Mouse (Mus musculus): ENCODE measurements around the gene Phc2.

Phc2 gene

DNA sequence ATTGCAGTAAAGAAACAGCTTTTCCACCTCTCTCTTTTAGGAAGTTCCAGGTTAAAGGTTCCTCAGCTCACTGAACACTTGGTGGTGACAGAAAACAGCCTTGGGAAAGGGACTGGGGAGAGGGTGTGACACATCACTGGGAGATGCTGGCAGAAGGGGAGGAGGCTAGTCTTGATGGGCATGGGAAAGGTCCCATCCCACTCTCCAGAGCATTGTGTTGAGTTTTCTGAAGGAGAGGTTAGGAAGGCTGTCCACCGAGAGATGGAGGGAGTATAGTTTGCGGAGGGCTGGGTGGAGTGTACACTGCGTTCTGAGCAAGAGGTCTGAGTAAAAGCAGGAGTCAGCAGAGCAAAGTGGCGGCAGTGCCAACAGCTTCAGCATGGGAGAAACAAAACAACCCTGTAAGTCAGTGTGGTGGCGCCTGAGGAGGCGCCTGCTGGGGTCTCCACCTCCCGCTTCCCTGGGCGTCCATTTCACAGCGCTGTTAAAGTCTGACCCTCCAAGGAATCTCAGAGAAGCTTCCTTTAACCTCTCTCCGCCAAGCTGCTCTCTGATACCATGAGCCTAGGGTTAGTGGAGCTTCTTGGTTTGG, 88.0 kb downstream of the Phc2 start:
- DNase-seq (ENCODE audit: low spot score): no peak

GRCm38 (mm10) chr4:128743031-128743626, 88.6 kb downstream of the Phc2 start:
- no peak for DNase-seq (ENCODE audit: low spot score)

- DNase-seq (ENCODE audit: low spot score): no peak
These were observed 90.7 kb downstream of the Phc2 start for GRCm38 (mm10) chr4:128745160-128745559.

GRCm38 (mm10) chr4:128747614-128748270, 93.2 kb downstream of the Phc2 start:
- DNase-seq (ENCODE audit: low spot score): no peak

GRCm38 (mm10) chr4:128748309-128748708, 93.8 kb downstream of the Phc2 start:
- DNase-seq (ENCODE audit: low spot score): no peak

DNA sequence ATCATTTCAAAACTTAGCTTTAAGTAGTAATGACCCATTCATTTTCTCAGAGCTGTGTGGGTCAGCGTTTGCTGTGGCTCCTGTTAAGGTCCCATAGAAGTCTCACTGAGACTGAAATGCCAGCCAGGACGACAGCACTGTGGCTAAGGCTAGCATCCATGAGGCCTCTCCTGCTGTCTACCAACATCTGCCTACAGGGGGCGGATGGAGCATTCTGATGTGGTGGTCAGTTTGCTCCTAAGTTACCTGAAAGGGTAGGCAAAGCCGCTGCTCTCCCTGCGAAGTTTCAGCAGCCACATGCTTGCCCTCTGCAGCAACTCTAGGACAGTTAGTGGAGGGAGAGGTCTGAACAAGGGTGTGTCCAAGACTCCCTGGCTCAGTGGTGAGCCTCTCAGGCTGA, 96.5 kb downstream of the Phc2 start:
- no peak for DNase-seq (ENCODE audit: low spot score)

DNA sequence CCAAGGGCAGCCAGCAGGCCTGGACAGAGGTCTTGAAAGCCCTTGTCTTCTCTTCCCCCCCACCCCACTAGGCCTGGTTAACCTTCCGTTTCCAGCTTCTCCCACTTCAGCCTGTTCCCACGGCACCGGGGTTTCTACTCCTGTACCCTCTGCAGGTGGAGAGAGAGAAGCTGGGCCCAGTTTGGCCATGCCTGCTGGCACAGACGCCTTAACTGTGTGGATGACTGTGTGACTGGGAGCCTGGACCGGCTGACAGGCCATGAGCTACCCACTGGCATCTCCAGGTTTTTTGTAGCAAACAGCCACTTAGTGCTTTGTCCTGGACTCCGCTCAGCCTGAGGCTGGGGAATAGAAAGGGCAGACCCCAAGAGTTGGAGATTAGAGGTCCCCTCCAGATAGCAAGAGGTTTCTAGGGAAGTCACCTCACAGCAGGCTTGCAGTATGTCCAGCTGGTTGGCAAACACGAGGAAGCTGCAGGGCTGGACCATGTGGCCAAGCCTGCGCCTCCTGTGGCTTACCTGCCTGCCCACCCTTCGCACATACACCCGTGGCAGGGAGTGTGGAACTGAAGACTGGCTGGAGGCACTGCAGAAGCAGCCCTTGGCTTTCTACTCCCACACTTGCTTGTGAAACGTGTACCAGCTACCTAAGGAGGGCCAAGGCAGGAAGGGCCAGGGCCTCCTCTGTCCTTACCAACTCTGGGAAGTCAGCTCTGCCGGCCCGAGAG, 97.7 kb downstream of the Phc2 start:
- no peak for DNase-seq (ENCODE audit: low spot score)

DNA sequence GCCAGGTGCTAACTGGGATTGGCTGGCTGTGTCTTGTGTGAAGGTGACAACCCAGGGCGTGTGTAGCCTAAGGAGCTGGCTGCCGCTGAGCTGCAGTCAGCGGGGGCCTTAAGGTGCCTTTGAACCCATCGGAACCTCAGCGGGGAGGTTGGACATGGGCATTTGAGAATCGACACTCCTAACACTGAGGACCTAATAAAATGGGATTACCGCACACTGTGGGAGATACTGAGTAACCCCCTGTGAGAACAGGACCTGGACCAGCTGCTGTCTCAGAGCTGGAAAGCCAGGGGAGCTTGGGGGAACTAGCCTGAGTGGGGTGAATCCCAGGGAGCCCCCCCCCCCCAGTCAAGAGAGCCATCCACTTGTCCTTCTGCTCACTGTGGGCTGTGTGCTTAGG, 99.1 kb downstream of the Phc2 start:
- peak; percentile 8 for DNase-seq (ENCODE audit: low spot score)

- DNase-seq (ENCODE audit: low spot score): no peak
These were observed 100.6 kb downstream of the Phc2 start, which contains the start of gene A3galt2 for GRCm38 (mm10) chr4:128755064-128755463. Gene A3galt2 (plus strand): TSS chr4:128755364.

GRCm38 (mm10) chr4:128755900-128756299, 101.4 kb downstream of the Phc2 start:
- no peak for DNase-seq (ENCODE audit: low spot score)

DNA sequence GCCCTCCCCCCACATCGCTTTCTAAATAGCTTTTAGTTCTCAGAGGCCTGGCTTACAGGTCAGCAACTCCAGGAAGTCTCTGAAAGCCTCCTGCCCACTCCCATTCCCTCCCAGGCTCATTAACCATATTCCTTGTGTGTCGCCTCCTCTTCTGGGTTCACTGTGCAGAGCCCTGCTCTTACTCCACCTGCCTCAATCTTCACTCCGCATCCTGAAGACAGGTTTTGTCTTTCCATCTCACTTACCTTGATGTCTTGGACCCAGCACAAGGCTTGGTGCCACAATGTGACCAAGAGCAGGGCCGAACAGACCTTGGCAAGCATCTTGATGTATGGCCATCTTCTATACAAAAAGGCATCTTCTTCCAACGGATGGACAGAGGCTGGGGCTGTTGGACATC, 104.7 kb downstream of the Phc2 start:
- DNase-seq (ENCODE audit: low spot score): no peak

DNA sequence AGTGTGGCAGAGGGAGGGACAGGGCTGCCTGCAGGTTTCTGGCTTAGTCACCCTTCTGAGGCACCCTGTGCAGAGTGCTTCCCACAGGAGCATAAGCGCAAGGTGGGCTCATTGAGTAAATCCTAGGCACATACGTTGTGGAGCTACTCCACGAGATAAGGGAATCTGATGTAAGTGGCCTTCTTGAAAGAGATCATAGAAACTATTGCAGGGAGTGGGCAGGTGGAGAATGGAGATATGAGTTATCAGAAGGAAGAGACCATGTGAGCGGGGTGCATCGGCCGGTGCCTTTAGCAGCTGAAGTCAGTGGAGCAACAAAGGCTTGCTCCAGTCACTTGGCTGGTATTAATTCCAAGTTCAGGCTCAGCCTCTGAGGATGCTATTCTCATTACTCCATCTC, 105.5 kb downstream of the Phc2 start:
- no peak for DNase-seq (ENCODE audit: low spot score)

DNA sequence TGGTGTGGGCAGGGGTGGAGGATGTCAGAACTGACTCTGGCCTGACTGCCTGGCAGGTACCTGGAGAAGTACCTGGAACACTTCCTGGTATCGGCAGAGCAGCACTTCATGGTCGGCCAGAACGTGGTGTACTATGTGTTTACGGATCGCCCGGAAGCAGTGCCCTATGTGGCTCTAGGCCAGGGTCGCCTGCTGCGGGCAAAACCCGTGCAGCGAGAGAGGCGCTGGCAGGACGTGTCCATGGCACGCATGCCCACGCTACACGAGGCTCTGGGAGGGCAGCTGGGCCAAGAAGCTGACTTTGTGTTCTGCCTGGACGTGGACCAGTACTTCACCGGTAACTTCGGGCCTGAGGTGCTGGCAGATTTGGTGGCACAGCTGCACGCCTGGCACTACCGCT, 112.4 kb downstream of the Phc2 start:
- DNase-seq (ENCODE audit: low spot score): no peak

DNA sequence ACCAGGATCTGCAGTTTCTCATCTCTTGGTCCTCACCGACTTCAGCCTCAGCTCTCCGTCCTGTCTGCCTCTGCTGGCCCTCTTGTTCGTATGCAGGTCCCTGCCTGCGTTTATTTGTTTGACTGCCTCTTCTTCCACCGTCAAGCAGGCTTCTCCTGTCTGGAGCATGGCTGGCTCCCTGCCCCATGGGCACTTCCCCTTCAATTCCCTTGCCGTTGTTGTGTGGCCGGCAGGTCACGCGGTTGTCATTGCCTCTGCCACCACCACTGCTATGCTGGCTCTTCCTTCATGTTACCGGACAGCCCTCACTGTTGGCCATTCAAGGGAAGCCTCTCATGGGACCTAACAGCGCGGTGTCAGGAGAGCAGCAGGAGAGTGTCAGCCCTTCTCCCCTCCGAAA, 113.6 kb downstream of the Phc2 start:
- DNase-seq (ENCODE audit: low spot score): no peak

GRCm38 (mm10) chr4:128769569-128770355, 115.3 kb downstream of the Phc2 start:
- no peak for DNase-seq (ENCODE audit: low spot score)

DNA sequence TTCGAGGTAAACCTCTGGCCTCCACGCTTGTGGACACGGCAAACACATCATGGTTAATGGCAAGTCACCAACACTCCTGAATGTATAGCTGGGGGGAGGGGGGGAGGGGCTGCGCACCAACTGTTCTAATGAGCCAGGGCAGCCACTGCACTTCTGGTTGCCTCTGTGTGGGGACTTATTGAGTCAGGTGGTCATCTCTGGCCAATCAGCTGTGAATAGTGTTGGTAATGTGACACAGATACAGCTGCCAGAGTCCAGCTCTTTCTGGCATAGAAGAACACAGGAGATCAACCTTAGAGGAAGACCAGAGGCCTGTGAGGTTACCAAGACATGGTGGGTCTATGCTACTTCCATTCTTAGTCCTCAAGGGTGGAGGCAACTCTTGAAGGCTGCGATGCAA, 116.2 kb downstream of the Phc2 start:
- DNase-seq (ENCODE audit: low spot score): no peak

GRCm38 (mm10) chr4:128773820-128774219, 119.3 kb downstream of the Phc2 start:
- DNase-seq (ENCODE audit: low spot score): no peak

DNA sequence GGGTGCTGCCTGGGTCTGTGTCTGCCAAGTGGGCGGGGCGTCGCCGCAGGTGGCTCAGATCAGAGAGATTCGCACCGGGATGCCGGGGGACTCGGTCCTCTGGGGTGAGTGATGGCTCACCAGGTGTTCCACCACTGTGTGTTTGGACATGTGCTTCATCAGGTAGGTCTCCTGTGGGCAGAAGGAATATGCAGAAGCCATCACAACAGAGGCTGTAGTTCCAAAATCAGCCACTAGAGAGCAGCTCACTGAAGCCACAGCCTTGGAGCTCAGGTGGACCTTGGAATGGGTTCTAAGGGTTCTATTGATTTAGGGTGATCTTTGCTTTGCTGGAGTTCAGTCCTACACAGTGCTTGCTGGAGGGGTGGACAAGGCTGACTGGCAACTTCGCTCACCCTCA, 120.0 kb downstream of the Phc2 start:
- no peak for DNase-seq (ENCODE audit: low spot score)

GRCm38 (mm10) chr4:128776568-128777289, 122.2 kb downstream of the Phc2 start:
- peak; percentile 43 for DNase-seq (ENCODE audit: low spot score)

DNA sequence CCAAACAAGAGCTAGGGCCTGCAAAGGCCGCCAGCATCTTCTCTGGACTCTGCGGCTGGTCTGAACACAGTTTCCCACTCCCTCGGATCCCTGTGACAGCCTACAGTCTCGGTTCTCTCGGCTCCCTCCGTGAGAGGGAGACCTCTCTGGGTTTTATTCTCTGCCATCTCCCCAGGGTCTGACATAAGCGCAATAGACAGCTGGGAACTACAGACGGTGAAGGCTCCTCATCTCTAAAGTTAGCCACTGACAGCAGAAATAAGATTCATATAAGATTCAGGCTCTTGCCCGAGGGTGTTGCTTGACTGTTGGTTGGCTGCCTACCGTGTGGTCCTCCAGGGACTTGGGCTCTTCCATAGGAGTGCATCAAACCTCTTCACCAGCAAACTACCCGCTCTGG, 123.1 kb downstream of the Phc2 start:
- no peak for DNase-seq (ENCODE audit: low spot score)

DNA sequence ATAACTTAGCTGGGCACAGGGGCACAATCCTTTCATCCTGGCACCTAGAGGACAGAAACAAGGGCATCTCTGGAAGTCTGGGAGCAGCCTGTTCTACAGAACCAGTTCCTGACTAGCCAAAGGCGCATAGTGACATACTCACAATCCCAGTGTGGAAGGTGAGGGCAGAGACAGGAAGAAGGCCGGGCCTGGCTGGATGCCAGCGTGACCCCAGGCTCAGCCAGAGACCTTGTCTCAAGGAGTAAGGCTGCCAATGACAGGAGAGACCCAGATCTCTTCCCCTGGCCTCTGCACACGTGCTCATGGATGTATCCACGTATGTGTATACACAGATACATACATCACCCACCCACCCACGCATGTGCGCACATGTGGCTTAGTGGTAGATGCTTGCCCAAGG, 127.5 kb downstream of the Phc2 start:
- DNase-seq (ENCODE audit: low spot score): no peak

- no peak for DNase-seq (ENCODE audit: low spot score)
These were observed 128.1 kb downstream of the Phc2 start for GRCm38 (mm10) chr4:128782645-128783044.
